Mouse (Mus musculus) kidney, adult 2 months (tissue): ENCODE results near the gene Hebp1. TPM values are rescaled to one million over a fixed set of nuclear protein-coding genes. Genes with fewer than 3 reads are reported as not detected.

Experiments
- DNase-seq: peaks from one replicate; pipeline ENCODE4 v3.0.0; 2021
- H3K27ac ChIP-seq: fragments of 200-500 bp; 2 replicates; pipeline ENCODE4 v1.5.1; 2012; ENCODE audit warnings: low read depth, low read length, control low read depth, inconsistent platforms; ENCODE audit not compliant: insufficient read depth
- H3K27me3 ChIP-seq: fragments of 200-500 bp; replicated peaks from 2 replicates; pipeline ENCODE4 v1.6.1; 2012; ENCODE audit warnings: mild to moderate bottlenecking, moderate library complexity, low read length, inconsistent platforms; ENCODE audit not compliant: control insufficient read depth, insufficient read depth
- H3K36me3 ChIP-seq: fragments of 200-500 bp; 2 replicates; pipeline ENCODE4 v1.6.1; 2012; ENCODE audit warnings: mild to moderate bottlenecking, moderate library complexity, low read length, inconsistent platforms; ENCODE audit not compliant: control insufficient read depth, insufficient read depth
- H3K4me1 ChIP-seq: fragments of 200-500 bp; 2 replicates; pipeline ENCODE4 v1.6.1; 2011; ENCODE audit warnings: low read length; ENCODE audit not compliant: control insufficient read depth, insufficient read depth
- H3K4me3 ChIP-seq: fragments of 200-500 bp; 2 replicates; pipeline ENCODE4 v1.5.1; 2011; ENCODE audit warnings: mild to moderate bottlenecking, low read depth, low read length, control low read depth; ENCODE audit not compliant: insufficient read depth
- CTCF ChIP-seq: fragments of 200-500 bp; conservative IDR thresholded peaks from 2 replicates; pipeline ENCODE4 v1.5.1; 2011; ENCODE audit warnings: low read depth, mild to moderate bottlenecking, control low read depth, low read length, moderate library complexity, mixed read lengths; ENCODE audit not compliant: insufficient read depth, insufficient read length
- POLR2A ChIP-seq: fragments of 200-500 bp; IDR thresholded peaks from one replicate; pipeline ENCODE4 v1.6.1; 2011; ENCODE audit warnings: low read depth, low read length, control low read depth
- WGBS: fragments of 180-500 bp; shearing (Covaris S2); methylation state at CpG from one replicate; pipeline ENCODE4 v1.1.7; 2018; 5-methylcytosine and 5-hydroxymethylcytosine counted together
- polyA plus RNA-seq: library from polyadenylated mRNA; depleted of rRNA; stranded (reverse); fragments of >200 nt; gene quantifications from 2 replicates; pipeline ENCODE4 v1.2.3, GENCODE M21; 2012

Gene Hebp1
- polyA plus RNA-seq, 1 experiment = 82.9 TPM

GRCm38 (mm10) chr6:135141451-135142147 lies 56.2 kb downstream of the Hebp1 start:
- H3K36me3 ChIP-seq = no peaks in the 10 kb centered on the region; the same call in 1 of the 2 replicates
- H3K27me3 ChIP-seq = no peaks in the 10 kb centered on the region
- H3K4me1 ChIP-seq = no peaks in the 10 kb centered on the region
- no peak overlapping the region for H3K4me3 ChIP-seq
- TF ChIP-seq POLR2A = no peak
- no peak for TF ChIP-seq CTCF
- DNase-seq = no peak
- 72% methylated on average over 16 of the region's 16 CpGs for WGBS
- H3K27ac ChIP-seq = no peak overlapping the region

DNA sequence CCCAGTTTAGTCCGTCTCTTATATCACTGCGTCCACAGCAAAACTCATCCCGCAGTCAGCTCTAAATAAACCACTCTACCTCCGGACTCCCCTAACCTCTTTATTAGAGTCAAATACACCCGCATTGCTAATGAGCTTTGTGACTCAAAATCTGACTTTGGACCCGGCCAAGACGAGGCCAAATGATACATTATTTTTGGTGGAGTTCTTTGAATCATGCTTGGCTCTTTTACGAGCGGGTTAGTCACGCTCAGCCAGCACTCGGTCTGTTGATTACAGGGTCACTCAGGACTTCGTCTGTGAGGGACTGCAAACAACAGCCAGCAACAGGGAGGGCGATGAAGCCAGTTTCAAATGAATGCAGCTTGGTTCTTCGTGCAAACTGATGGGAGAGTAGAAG lies 59.1 kb downstream of the Hebp1 start:
- 46% methylated on average over 14 of the region's 14 CpGs for WGBS
- Histone ChIP-seq H3K4me3 (no peak overlapping the region), H3K4me1 (no peaks in the 10 kb centered on the region), H3K36me3 (no peaks in the 10 kb centered on the region; the same call in 1 of the 2 replicates), H3K27ac (no peak overlapping the region), H3K27me3 (no peaks in the 10 kb centered on the region)
- peak; percentile 10 for DNase-seq
- TF ChIP-seq POLR2A (no peak), CTCF (no peak)

DNA sequence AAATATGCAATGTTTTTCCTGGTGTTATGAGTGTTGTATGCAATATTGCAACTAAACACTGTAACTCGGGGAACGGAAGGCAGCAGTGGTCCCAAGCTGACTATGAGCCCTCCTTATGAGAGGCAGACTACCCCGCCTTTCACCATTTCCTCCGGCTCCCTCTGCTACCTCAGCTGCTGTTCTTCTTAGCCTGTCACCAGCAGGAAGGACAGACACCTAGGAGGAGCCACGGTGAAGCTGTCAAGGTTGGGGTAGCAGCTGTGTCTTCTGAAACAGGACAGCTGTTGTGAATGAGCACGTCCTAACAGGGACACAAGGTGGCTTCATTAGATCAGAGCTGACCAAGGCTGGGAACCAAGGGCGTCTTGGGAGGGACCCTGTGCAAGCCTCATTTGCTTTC lies 59.6 kb downstream of the Hebp1 start:
- 63% methylated on average over 7 of the region's 7 CpGs for WGBS
- H3K4me3 ChIP-seq = no peak overlapping the region
- H3K36me3 ChIP-seq = no peaks in the 10 kb centered on the region; the same call in 1 of the 2 replicates
- no peak overlapping the region for H3K27ac ChIP-seq
- H3K27me3 ChIP-seq = no peaks in the 10 kb centered on the region
- DNase-seq = no peak
- TF ChIP-seq POLR2A = no peak
- TF ChIP-seq CTCF = no peak
- no peaks in the 10 kb centered on the region for H3K4me1 ChIP-seq

GRCm38 (mm10) chr6:135137736-135138135 lies 60.1 kb downstream of the Hebp1 start:
- no peak overlapping the region for H3K27ac ChIP-seq
- 54% methylated on average over 9 of the region's 9 CpGs for WGBS

DNA sequence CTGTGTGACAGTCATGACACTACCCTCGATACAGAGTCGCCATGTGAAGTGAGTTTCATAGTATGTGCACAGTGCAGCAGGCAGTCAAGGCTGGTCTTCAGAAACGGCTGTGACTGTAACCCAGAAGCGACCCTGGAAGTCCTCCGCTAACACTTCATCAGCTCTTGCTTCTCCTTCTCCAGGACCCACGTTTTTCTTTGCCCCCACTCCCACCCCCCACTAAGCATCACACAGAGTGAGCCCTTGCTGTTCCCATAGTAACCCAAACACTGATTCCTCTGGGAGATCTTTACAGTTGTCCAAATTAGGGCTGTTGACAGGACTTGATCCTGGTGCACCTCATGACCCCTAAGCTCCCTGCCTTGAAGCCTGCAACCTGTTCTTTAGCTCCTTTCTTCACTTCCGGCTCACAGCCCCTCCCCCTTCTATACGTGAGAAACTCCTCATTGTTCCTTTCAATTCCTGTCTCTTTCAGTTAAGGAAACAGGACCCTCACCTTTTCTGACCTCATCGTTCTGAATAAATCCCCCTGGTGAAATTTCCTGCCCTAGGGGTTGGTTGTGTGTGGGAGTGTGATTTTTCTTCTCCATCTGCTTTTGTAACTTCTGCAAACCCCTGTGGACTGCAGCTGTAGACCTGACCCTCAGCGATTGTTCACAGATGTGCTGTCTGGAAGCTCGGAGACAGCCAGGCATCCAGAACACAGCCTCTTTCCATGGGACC lies 61.2 kb downstream of the Hebp1 start:
- Histone ChIP-seq H3K27me3 (no peaks in the 10 kb centered on the region), H3K36me3 (no peaks in the 10 kb centered on the region; the same call in 1 of the 2 replicates), H3K4me3 (no peak overlapping the region), H3K4me1 (no peaks in the 10 kb centered on the region), H3K27ac (no peak overlapping the region)
- no peak for DNase-seq
- WGBS = 54% methylated on average over 11 of the region's 11 CpGs
- no peak for TF ChIP-seq POLR2A
- TF ChIP-seq CTCF = no peak

More at GRCm38 (mm10) chr6:135137736-135138135, 60.1 kb downstream of the Hebp1 start:
- TF ChIP-seq POLR2A (no peak), CTCF (no peak)
- Histone ChIP-seq H3K4me1 (no peaks in the 10 kb centered on the region), H3K27me3 (no peaks in the 10 kb centered on the region), H3K4me3 (no peak overlapping the region), H3K36me3 (no peaks in the 10 kb centered on the region; the same call in 1 of the 2 replicates)
- peak; percentile 34 for DNase-seq

DNA sequence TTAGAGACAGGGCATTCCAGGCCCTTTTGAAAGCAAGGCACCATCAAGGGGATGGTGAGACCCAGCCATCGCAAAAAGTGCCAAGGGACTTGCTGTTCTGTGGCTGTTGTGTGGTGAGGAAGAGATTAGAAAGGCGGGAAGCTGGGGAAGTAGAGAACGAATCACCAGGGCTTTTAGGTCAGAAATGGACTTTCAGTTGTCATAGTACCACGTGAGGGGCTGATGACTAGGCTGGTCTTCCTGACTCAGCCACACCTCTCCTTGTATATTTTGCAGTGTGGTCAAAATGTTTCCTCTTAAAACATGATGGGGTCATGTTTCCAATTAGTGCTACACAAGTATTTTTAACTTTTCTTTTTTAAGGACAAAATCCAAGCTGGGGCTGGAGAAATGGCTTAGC lies 62.1 kb downstream of the Hebp1 start:
- H3K4me3 ChIP-seq = no peak overlapping the region
- no peaks in the 10 kb centered on the region for H3K4me1 ChIP-seq
- no peak for DNase-seq
- no peak overlapping the region for H3K27ac ChIP-seq
- TF ChIP-seq POLR2A (no peak), CTCF (no peak)
- WGBS = 80% methylated on average over 4 of the region's 4 CpGs
- no peaks in the 10 kb centered on the region for H3K27me3 ChIP-seq
- H3K36me3 ChIP-seq = no peaks in the 10 kb centered on the region; the same call in 1 of the 2 replicates

DNA sequence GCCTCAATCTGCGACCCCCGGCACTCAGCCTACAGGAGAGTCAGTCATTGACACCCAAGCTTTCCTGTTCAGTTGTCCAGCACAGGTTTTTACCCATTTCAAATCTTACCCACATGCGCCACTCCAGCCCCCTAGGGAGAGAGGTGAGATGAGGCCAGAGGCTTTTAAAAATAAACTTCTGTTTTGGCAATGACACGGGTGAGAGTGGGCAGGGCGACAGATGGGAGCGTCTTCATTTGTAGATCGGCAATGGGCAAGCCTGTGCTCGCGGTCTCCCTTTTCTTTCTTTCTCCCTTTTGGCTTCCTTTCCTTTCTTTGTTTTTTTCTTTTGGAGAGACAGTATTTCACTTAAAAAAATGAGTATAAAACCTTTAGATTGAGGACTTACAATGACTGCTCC lies 64.3 kb downstream of the Hebp1 start:
- Histone ChIP-seq H3K27me3 (no peaks in the 10 kb centered on the region), H3K4me1 (no peaks in the 10 kb centered on the region), H3K4me3 (no peak overlapping the region), H3K27ac (no peak overlapping the region), H3K36me3 (no peaks in the 10 kb centered on the region; the same call in 1 of the 2 replicates)
- TF ChIP-seq POLR2A (no peak), CTCF (no peak)
- DNase-seq = no peak
- WGBS = 95% methylated on average over 9 of the region's 9 CpGs
